Mouse (Mus musculus) c-Kit-positive CD71-positive TER-119-negative erythroid progenitor cells, embryonic 14.5 days (primary cell): ENCODE measurements at regions not wholly inside any gene's neighbourhood (a gene's known extent, or its start where the extent isn't known, plus 50 kb on each side); places are given as distances from the start of the nearest gene placed in this dataset.

Experiments
- DNase-seq: peaks from one replicate; pipeline ENCODE4 v3.0.0-alpha.2; 2013; ENCODE audit warnings: low read depth

- no peak for DNase-seq
Measured at GRCm38 (mm10) chr3:52158788-52159260, 53.9 kb upstream of the Maml3 start.

DNA sequence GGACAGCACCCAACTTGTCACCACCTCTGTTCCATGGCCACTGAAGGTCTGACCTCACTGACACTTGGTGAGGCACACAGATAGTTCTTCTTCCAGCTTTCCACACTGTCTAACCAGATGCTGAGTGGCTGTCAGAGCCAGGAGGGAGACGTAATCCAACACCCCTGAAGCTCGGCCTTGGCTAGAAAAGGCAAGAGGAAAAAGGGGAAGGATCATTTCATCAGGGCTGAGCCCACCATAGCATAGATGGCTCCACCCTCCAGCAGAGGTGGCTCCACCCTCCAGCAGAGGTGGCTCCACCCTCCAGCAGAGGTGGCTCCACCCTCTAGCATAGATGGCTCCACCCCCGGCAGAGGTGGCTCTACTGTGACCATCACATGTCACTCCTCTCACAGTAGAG, 56.8 kb upstream of the Maml3 start:
- no peak for DNase-seq

DNA sequence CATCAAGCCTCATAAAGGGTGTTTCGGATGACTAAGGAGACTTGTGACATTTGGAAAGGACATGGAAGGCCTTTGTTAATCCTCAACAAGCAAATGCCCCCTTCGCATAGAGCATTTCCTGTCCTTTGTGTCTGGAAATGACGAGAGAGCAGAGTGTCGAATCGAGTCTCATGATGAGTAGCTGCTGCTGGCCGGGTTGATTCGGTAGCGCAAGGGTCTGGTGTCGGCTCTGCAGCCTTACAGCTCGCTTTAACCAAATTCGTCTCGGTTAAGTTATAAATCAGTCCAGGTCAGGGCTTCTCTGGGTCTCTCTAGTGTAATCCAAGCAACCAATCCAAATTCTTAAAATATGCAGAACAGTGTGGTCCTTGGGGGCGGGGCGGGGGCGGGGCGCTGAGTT, 59.1 kb upstream of the Maml3 start:
- no peak for DNase-seq

- no peak for DNase-seq
Measured at GRCm38 (mm10) chr3:52167420-52167819, 62.5 kb upstream of the Maml3 start.

GRCm38 (mm10) chr3:52170847-52171246, 66.0 kb upstream of the Maml3 start:
- no peak for DNase-seq

DNA sequence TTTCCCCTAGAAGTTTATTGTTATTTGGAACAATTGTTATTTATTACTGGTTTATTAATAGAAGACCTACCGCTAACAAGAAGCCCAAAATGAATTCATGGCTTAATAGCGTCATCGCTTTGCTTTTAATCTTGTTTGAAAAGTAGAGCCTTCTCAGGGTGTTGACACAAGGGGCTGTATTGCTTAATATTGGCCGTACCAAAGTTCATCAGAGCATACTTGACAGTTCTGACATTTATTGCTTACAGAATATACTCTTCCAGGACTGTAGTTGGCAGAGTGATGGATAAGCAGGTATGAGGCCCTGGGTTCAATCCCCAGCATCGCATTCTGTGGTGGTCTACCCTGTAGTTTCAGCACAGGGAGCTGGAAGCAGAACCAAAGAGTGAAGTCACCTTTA, 66.4 kb upstream of the Maml3 start:
- DNase-seq, result no peak

DNA sequence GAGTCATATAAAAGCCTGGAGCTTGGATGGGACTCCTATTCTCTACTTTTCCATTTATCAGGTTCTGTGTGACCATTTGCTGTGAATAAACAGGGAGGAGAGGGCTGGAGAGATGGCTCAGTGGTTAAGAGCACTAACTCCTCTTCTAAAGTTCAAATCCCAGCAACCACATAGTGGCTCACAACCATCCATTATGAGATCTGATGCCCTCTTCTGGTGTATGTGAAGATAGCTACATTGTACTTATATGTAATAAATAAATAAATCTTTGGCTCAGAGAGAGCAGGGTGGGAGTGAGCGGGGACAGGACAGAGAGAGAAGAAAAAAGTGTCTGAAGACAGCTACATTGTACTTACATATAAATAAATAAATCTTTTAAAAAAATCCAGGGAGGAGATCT, 68.6 kb upstream of the Maml3 start:
- DNase-seq, result no peak

GRCm38 (mm10) chr3:52176108-52176507, 71.2 kb upstream of the Maml3 start:
- DNase-seq, result no peak

DNA sequence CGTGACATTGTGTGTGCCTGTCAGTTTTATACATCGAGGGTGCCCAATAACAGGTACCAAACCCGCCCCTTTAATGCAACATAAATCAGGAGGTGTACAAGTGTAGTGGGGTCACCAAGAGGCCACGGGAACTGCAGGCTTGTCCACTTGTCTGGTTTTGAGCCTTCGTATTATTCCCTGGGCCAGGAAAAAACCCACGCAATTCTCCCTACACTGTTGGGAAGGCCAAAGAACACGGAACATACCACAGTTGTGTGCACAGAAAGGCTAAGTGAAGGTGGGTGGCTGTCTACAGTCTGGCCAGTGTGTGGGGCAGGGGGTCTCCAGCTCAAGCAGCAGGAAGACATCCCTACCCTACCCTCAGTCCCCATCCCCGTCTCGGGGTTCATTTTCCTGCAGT, 74.0 kb upstream of the Maml3 start:
- no peak for DNase-seq

DNA sequence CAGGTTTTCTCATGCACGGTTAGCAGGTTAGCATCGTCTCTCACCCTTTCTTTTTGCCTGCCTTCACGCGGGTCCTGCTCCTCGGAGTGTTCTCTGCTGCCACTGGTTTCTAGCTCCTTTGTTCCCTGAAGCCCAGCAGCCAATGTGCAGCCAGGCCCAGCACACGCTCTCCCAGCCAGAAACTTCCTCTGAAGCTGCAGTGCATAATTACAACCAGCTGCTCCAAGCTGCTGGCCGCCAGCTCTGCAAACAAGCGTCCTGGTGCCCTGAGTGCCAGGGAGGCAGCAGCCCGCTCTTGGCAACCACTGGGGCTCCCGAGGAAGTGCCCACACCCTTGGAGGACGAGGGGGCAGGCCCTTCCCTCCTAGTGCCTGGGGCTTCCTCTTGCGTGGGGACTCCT, 74.8 kb upstream of the Maml3 start:
- no peak for DNase-seq

- DNase-seq, result no peak
Measured at GRCm38 (mm10) chr3:52180306-52180705, 75.4 kb upstream of the Maml3 start.

GRCm38 (mm10) chr3:52180785-52181184, 75.9 kb upstream of the Maml3 start:
- no peak for DNase-seq

DNA sequence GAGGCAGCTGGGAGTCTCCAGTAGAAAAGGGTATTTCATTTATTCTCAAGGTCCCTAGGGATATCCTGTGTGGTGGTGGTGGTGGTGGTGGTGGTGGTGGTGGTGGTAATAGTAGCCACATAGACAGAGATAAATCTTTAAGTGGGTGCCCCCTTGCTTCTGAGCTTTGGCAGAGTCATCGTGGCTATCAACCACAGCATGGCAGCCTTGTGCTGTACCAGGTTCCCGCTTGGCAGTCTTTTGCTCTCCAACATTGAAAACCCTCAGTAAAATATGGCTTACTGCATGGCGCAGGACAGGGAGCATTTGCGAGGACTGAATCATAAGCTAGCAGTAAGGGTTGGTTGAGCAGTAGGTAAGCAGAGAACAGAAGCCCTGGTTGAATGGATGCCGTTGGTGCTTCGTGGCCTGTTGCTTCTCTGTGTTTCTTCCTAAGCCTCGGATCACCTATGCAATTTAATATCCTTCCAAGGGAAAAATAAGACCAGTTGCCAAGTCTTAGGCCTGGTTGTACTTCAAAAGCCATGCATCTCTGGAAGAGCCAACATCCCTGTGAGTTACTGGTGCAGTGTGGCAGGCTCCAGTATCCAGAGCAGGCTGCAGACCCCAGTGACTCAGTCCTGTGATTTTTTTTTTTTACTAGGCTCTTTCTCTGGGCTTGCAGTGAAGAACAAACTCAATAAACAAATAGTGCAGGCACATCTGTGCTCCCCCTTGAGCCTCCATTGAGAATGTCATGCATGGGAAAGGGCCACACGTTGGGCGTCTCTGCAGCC, 76.6 kb upstream of the Maml3 start:
- DNase-seq, result no peak

GRCm38 (mm10) chr3:52184241-52184640, 79.4 kb upstream of the Maml3 start:
- no peak for DNase-seq

DNA sequence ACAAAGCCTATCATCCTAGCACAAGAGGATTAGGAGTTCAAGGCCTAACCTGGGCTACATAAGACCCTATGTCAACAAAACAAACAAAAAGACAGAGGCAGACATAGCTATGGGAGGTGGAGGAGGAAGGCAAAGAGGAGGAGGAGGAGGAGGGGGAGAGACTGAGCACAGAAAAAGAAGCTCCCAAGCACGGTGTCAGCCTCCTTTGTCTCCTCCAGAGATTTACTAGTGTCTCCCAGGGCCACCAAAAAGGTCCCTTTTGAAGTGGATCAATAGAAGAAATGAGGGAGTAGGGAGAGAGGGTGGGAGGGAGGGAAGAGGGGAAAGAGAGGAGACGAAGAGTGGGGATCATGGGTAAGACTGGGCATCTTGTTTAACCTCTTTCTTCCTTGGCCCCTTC, 80.5 kb upstream of the Maml3 start:
- no peak for DNase-seq

DNA sequence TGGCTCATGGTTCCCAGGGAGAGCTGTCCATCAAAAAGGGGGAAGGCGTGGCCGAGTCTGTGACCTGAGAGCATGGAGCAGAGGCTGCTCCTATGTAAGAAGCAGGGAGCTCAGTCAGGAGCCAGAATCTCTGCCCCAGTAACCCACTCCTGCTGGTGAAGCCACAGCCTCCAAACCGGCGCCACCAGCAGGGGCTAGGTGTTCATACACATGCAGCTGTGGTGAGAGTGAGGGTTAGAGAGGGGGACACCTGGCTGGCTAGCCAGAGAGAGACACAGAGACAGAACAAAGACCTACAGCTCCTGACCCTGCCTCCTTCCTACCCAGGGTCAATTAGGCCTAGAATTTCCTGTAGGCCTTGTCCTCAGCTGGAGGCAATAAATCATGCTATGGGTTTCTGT, 80.7 kb upstream of the Foxo1 start:
- DNase-seq, result no peak

- DNase-seq, result no peak
Measured at GRCm38 (mm10) chr3:52188303-52188702, 79.8 kb upstream of the Foxo1 start.

DNA sequence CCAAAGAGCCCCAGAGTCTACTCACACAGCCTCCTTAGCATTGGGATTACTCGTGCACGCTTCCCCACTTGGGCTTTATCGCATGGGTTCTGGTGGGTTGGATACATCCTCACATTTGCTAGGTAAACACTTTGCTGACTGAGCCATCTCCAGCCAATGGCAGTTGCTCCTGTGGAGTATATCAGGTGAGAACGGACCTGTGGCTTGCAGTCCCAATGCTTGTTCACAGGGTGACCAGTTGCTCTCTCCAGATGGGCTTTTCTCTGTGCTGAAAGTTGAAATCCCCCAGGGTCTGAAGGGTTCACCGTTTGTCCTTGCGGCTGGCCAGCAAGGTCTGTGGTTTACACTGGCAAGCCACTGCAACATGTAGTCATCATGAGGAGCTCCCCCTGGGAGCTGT, 79.1 kb upstream of the Foxo1 start:
- DNase-seq, result no peak

DNA sequence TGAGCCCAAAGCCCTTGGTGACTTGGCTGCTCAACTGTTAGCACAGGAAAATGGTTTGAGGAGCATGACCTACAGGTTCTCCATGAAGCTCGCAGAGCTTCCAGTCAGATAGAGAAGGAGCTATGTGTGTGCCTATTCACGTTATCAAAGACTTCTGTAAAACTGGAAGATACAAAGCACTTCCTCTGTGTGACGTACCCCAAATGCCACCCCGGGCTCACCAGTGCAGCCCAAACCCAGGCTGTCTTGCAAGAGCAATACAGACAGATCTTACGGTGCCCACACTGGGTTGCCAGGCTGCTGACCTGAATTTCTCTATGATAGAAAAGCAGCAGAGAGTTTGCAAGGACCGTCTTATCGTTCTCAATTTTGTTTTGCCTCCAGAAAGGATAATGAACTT, 78.1 kb upstream of the Foxo1 start:
- DNase-seq, result no peak

GRCm38 (mm10) chr3:52193026-52193425, 75.1 kb upstream of the Foxo1 start:
- no peak for DNase-seq

DNA sequence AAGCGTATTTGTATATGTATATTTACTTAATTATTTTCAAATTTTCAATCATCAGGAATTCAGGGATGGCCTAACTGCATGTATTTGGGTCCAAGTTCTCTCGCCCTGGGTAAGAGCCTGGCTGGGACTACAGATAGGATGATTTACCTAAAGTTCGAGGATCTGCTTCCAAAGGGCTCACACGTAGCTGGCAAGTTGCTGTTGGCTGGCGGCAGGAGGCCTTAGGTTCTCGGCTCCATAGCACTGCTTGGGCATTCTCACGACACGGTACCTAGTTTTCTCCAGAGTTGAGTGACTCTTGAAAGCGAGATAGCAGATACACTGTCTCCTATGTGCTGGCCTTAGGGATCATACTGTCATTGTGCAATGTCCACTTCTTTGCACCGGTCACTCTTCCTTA, 73.9 kb upstream of the Foxo1 start:
- no peak for DNase-seq

DNA sequence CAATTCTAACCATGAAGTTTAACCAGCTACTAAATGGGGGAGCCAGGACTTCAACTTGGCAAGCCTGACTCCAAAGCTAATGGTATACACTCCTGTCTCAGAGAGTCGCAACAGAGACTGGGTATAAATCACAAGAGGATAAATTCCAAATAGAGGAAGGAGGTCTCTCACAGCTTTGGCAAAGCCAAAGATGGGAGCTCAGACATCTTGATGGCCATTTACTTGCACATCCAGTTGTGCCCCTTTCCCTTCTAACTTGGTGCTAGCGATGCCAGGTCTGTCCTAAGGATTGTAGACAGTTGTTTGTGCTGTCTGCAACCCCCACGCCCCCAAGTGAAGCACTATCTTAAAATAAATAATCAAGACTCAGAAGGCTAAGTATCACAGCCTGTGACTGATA, 72.7 kb upstream of the Foxo1 start:
- DNase-seq, result no peak

DNA sequence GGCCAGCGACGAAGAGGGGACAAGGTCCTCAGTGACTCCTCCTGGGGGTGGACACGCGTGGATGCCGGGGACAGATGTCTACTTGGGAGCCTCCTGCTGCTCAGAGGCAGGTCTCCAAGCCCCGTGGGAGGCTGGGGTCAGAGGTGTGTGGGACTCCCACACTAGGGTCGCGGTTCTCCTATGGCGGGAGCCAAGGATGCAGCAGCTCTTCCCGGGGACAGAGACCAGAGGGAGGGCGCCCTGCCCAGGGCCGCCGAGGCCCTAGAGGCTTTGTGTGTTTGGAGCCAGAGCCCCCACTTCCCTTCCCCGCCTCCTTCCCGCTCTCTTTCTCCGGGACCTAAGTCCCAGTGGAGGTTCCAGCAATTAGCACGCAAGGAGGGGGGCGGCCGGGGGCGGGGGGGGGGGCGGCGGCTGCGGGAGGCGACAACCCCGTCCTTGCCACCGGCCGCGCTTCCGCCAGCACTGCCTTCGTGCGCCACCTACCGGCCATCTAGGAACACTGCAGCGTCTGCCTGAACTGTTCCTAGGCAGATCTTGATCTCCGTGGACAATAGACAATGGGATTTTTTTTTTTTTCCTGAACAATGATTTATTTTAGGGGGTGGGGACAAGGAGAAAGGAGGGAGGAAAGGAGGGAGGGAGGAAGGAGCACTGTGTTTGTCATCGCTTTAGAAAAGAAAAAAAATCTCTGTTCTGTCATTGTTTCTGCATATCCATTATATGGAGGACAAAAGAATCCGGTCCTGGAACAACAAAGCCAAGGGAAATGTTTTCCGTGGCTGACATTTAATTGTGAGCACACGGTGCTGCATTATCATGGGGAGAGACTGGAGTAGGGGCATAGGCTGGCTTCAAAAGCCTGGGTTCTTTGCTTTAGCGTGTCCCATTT, 71.8 kb upstream of the Foxo1 start:
- peak; percentile 23 for DNase-seq

DNA sequence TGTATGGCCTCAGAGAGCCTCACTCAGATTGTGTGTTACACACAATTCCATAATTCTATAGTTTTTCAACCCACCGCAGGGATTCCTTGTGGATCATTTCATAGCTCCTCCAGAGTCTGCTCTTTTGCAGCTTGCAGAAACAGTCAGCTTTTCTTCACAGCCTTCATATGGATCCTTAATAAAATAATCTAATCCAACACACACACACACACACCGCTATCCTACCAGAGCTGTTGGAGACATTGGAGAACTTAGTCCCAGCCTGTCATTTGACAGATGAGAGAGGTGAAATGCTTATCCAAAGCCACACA, 71.2 kb upstream of the Foxo1 start:
- no peak for DNase-seq
